Mouse (Mus musculus) kidney, adult 2 months (tissue): ENCODE measurements around the gene Aif1l.

Experiments
- CTCF ChIP-seq: fragments of 200-500 bp; conservative IDR thresholded peaks from 2 replicates; pipeline ENCODE4 v1.5.1; 2011; ENCODE audit warnings: low read depth, mild to moderate bottlenecking, control low read depth, low read length, moderate library complexity, mixed read lengths; ENCODE audit not compliant: insufficient read depth, insufficient read length
- POLR2A ChIP-seq: fragments of 200-500 bp; IDR thresholded peaks from one replicate; pipeline ENCODE4 v1.6.1; 2011; ENCODE audit warnings: low read depth, low read length, control low read depth

- TF ChIP-seq CTCF (no peak), POLR2A (no peak)
These were observed 69.8 kb downstream of the Aif1l start for GRCm38 (mm10) chr2:32019704-32020103.
